Mouse (Mus musculus): ENCODE data around the gene Fbn1. TPM values are rescaled to one million over a fixed set of nuclear protein-coding genes. Genes with fewer than 3 reads are reported as not detected.

The Fbn1 gene
- polyA plus RNA-seq, 2 experiments: 0.73 to 1.3 TPM

DNA sequence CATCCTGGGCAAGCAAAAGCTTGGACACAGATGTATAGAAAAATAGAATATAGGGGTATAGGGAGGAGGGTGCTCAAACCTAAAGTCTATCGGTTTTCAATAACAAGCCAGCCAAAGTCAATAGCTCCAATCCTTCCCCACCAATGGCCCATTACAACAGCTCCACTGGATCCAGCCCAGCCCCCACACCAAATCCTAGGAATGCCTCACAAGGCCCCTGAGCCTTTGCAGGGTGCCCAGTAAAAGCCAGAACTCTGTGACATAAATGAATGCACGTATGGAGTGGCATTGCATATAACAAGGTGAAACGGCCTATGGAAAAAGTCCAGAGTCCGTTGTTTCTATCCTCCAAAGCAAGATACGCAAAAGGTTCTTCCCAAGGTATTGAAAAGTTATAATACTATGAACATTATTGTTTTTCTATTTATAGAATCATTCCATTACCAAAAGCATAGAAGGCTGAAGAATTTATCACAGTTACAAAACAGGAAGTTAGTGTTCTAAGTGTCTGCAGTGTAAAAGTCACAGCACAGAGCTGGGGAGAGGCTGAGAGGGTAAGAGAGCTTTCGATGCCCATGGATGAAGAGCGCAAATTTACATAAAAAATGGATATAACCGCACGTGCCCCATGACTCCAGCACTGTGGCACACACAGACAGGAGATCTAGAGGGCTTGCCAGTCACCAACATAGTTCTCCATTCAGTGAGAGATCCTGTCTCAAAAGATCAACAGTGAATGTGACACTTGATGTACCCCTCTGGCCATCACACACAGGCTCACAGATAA, 26.1 kb downstream of the Fbn1 start:
- WGBS (ENCODE audit: insufficient replicate concordance): 62% methylated on average over 9 of the region's 9 CpGs
- no peak overlapping the region for H3K4me3 ChIP-seq (ENCODE audit: insufficient read depth in 1 of 2, low read depth in 2 of 2, low read length in 2 of 2)

DNA sequence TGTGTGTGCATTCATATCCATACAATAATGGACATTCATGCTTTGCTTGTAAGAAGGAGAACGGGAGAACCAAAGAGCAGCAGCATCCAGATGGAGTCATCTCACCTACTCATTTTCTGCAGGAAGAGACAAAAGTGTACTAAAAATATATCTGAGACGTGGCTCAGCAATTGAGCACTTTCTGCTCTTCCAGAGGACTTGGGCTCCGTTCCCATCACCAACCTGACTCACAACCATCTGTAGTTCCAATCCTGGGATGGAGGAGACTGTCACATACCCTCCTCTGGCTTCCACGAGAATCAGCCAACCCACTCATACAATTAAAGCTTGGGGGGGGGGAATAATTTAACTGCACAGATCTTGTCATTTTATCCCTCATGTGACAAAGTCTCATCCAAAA, 26.7 kb downstream of the Fbn1 start:
- ATAC-seq (ENCODE audit: insufficient read depth) (no peak), DNase-seq (ENCODE audit: low read depth in 3 of 3, low spot score in 3 of 3) (no peak)
- Histone ChIP-seq H3K9ac (replicated peaks) (no peak overlapping the region), H3K27me3 (ENCODE audit: control insufficient read depth, insufficient read depth, low read length) (no peaks in the 10 kb centered on the region), H3K27ac (no peak overlapping the region), H3K4me3 (ENCODE audit: insufficient read depth in 1 of 2, low read depth in 2 of 2, low read length in 2 of 2) (no peak overlapping the region), H3K9me3 (ENCODE audit: control insufficient read depth, low read length) (no peaks in the 10 kb centered on the region), H3K4me2 (ENCODE audit: low read depth) (no peak overlapping the region), H3K4me1 (replicated peaks; ENCODE audit: control insufficient read depth in 2 of 2, insufficient read depth in 2 of 2, low read length in 1 of 2) (no peaks in the 10 kb centered on the region), H3K36me3 (replicated peaks; ENCODE audit: control insufficient read depth, insufficient read depth, low read depth) (no peaks in the 10 kb centered on the region)
- no peak for TF ChIP-seq EP300 (IDR thresholded peaks at IDR 0.05; ENCODE audit: low read depth)
- no peak for TF ChIP-seq CTCF (IDR thresholded peaks at IDR 0.05; ENCODE audit: low read depth)
- 44% methylated on average over 4 of the region's 4 CpGs for WGBS (ENCODE audit: insufficient replicate concordance)

More for the DNA sequence above, 26.1 kb downstream of the Fbn1 start:
- H3K4me1 ChIP-seq (replicated peaks; ENCODE audit: control insufficient read depth in 2 of 2, insufficient read depth in 2 of 2, low read length in 1 of 2): no peaks in the 10 kb centered on the region
- DNase-seq (ENCODE audit: low read depth in 3 of 3, low spot score in 3 of 3) (no peak), ATAC-seq (ENCODE audit: insufficient read depth) (no peak)
- H3K9me3 ChIP-seq (ENCODE audit: control insufficient read depth, low read length): no peaks in the 10 kb centered on the region
- no peak overlapping the region for H3K4me2 ChIP-seq (ENCODE audit: low read depth)
- no peak for TF ChIP-seq EP300 (IDR thresholded peaks at IDR 0.05; ENCODE audit: low read depth)
- no peak for TF ChIP-seq CTCF (IDR thresholded peaks at IDR 0.05; ENCODE audit: low read depth)
- no peaks in the 10 kb centered on the region for H3K27me3 ChIP-seq (ENCODE audit: control insufficient read depth, insufficient read depth, low read length)
- H3K9ac ChIP-seq (replicated peaks): no peak overlapping the region
- H3K36me3 ChIP-seq (replicated peaks; ENCODE audit: control insufficient read depth, insufficient read depth, low read depth): no peaks in the 10 kb centered on the region
- H3K27ac ChIP-seq: no peak overlapping the region

DNA sequence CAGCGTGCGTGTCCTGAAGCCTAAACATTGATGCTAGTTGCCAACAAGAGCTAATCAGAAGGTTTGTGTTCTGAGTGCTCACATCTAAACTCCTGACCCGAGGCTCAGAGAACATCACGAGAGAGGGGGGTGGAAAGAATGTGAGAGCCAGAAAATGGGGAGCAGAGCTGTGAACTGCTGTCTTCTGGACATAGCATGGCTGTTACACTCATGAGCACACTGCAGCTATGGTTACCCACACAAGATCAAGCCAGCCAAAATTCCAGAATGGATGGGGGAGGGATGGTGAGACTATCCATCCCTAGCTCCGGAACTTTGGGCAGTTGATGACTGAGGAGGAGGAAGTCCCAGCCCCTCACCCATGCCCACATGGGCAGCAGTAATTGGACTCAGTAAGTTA, 27.7 kb downstream of the Fbn1 start:
- H3K27me3 ChIP-seq (ENCODE audit: control insufficient read depth, insufficient read depth, low read length): no peaks in the 10 kb centered on the region
- H3K4me3 ChIP-seq (ENCODE audit: insufficient read depth in 1 of 2, low read depth in 2 of 2, low read length in 2 of 2): no peak overlapping the region
- no peak for ATAC-seq (ENCODE audit: insufficient read depth)
- H3K9ac ChIP-seq (replicated peaks): no peak overlapping the region
- H3K4me1 ChIP-seq (replicated peaks; ENCODE audit: control insufficient read depth in 2 of 2, insufficient read depth in 2 of 2, low read length in 1 of 2): no peaks in the 10 kb centered on the region
- DNase-seq (ENCODE audit: low read depth in 3 of 3, low spot score in 3 of 3): no peak
- H3K27ac ChIP-seq: no peak overlapping the region
- no peak overlapping the region for H3K4me2 ChIP-seq (ENCODE audit: low read depth)
- no peak for TF ChIP-seq CTCF (IDR thresholded peaks at IDR 0.05; ENCODE audit: low read depth)
- no peak for TF ChIP-seq EP300 (IDR thresholded peaks at IDR 0.05; ENCODE audit: low read depth)
- WGBS (ENCODE audit: insufficient replicate concordance): 56% methylated on average over 5 of the region's 5 CpGs
- H3K36me3 ChIP-seq (replicated peaks; ENCODE audit: control insufficient read depth, insufficient read depth, low read depth): no peaks in the 10 kb centered on the region
- H3K9me3 ChIP-seq (ENCODE audit: control insufficient read depth, low read length): no peaks in the 10 kb centered on the region

DNA sequence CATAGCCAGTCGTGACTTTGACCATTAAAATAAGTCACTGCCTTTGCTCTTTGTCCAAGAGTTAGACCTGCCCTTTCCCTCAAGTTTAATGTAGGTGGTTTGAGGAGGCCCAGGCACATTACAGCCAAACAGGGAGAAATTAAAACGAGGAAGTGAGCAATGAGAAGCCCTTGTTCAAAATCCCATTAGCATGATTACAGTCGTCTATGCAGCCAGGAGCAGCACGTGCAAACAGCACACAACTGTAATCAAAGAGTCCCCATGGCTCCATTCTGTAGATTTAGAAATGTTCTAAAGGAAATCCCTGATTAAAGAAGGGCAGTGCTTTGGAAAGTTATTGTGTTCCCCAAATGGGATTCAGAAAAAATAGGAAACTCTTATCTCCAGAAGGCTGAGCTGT, 29.1 kb downstream of the Fbn1 start:
- Histone ChIP-seq H3K4me2 (ENCODE audit: low read depth) (no peak overlapping the region), H3K27me3 (ENCODE audit: control insufficient read depth, insufficient read depth, low read length) (no peaks in the 10 kb centered on the region), H3K4me1 (replicated peaks; ENCODE audit: control insufficient read depth in 2 of 2, insufficient read depth in 2 of 2, low read length in 1 of 2) (no peaks in the 10 kb centered on the region), H3K36me3 (replicated peaks; ENCODE audit: control insufficient read depth, insufficient read depth, low read depth) (no peaks in the 10 kb centered on the region), H3K9me3 (ENCODE audit: control insufficient read depth, low read length) (no peaks in the 10 kb centered on the region), H3K27ac (no peak overlapping the region), H3K4me3 (ENCODE audit: insufficient read depth in 1 of 2, low read depth in 2 of 2, low read length in 2 of 2) (no peak overlapping the region), H3K9ac (replicated peaks) (no peak overlapping the region)
- DNase-seq (ENCODE audit: low read depth in 3 of 3, low spot score in 3 of 3) (no peak), ATAC-seq (ENCODE audit: insufficient read depth) (no peak)
- TF ChIP-seq CTCF (IDR thresholded peaks at IDR 0.05; ENCODE audit: low read depth): no peak
- no peak for TF ChIP-seq EP300 (IDR thresholded peaks at IDR 0.05; ENCODE audit: low read depth)
- 31% methylated on average over 4 of the region's 4 CpGs for WGBS (ENCODE audit: insufficient replicate concordance)

DNA sequence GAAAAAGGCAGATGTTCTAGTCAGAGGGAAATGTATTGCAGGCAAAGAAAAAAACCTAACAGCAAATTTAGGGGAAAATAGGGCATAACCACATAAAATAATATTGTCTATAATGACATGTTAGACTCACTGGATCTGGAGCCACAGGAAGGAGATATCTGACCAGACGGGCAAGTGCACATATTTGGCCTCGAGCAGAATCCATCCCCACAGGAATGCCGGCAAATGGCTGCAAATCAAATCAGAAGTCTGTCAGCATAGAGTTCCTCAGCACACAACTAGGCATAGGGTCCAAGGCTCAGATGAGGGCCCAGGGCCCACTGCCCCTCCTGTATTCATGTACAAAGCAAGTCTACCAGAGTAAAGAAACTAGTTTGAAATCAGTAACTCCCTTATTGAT, 30.4 kb downstream of the Fbn1 start:
- TF ChIP-seq CTCF (IDR thresholded peaks at IDR 0.05; ENCODE audit: low read depth): no peak
- no peak for TF ChIP-seq EP300 (IDR thresholded peaks at IDR 0.05; ENCODE audit: low read depth)
- DNase-seq (ENCODE audit: low read depth in 3 of 3, low spot score in 3 of 3) (no peak), ATAC-seq (ENCODE audit: insufficient read depth) (no peak)
- no peaks in the 10 kb centered on the region for H3K9me3 ChIP-seq (ENCODE audit: control insufficient read depth, low read length)
- H3K4me1 ChIP-seq (replicated peaks; ENCODE audit: control insufficient read depth in 2 of 2, insufficient read depth in 2 of 2, low read length in 1 of 2): no peaks in the 10 kb centered on the region
- H3K36me3 ChIP-seq (replicated peaks; ENCODE audit: control insufficient read depth, insufficient read depth, low read depth): no peaks in the 10 kb centered on the region
- 59% methylated on average over 3 of the region's 3 CpGs for WGBS (ENCODE audit: insufficient replicate concordance)
- H3K9ac ChIP-seq (replicated peaks): no peak overlapping the region
- no peak overlapping the region for H3K4me2 ChIP-seq (ENCODE audit: low read depth)
- H3K27me3 ChIP-seq (ENCODE audit: control insufficient read depth, insufficient read depth, low read length): no peaks in the 10 kb centered on the region
- H3K4me3 ChIP-seq (ENCODE audit: insufficient read depth in 1 of 2, low read depth in 2 of 2, low read length in 2 of 2): no peak overlapping the region
- no peak overlapping the region for H3K27ac ChIP-seq

Data from liver, embryonic 14.5 days (tissue).